9 mouse cellular contexts compared by ENCODE assay signal in the genomic region with DNA sequence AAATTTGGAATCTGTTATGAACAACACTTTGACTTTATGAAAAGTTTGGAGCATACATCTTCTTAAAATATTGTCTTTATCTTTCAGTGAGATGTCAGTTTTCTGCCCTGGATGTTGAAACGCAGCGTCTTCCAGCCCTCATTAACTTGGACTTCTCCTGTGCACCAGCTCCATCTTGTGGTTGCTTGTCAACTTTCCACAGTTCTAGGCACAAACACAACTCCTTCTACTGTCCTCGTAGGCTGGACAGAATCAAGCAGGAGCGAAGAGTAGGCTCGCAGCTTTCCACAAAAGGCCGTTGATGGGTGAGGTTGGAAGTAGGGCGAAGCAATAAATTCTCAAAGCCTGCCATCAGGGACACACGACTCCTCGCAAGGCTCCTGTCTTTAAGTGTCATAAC.
DNase-seq lines count a peak whose midpoint lies in the region; ATAC-seq and TF ChIP-seq lines count a peak whose summit lies in the region.
"Had no signal": no experiment of that assay in that cellular context is flagged by ENCODE, and none has a peak within 500 bp of the region (broad histone marks: within the 10 kb centered on the region; RNA-seq: fewer than 3 reads in every experiment).

No protein-coding gene starts in this region.

- H3K9me3 ChIP-seq in intestine, postnatal 0 days (ENCODE audit: control insufficient read depth) = no peaks in the 10 kb centered on the region
- H3K9me3 ChIP-seq in intestine, embryonic 16.5 days (ENCODE audit: control insufficient read depth, low read length) = no peaks in the 10 kb centered on the region
- peaks cover 5% of the 10 kb centered on the region; the same call in 1 of the 2 replicates for H3K9me3 ChIP-seq in forebrain, embryonic 12.5 days
- H3K9me3 ChIP-seq in hindbrain, embryonic 12.5 days (replicated peaks) = no peaks in the 10 kb centered on the region

- H3K4me2 ChIP-seq in intestine, postnatal 0 days (replicated peaks; ENCODE audit: low read depth) = no peak overlapping the region
- H3K4me2 ChIP-seq in intestine, embryonic 16.5 days (ENCODE audit: low read depth, low read length) = no peak overlapping the region
- no peak overlapping the region for H3K4me2 ChIP-seq in forebrain, embryonic 12.5 days
- no peak overlapping the region for H3K4me2 ChIP-seq in hindbrain, embryonic 12.5 days (replicated peaks)
- H3K4me2 ChIP-seq: limb, embryonic 12.5 days had no signal

- WGBS in intestine, postnatal 0 days = 46% methylated on average over 9 of the region's 9 CpGs
- WGBS in intestine, embryonic 16.5 days = 42% methylated on average over 9 of the region's 9 CpGs
- WGBS in forebrain, embryonic 12.5 days = 54% methylated on average over 9 of the region's 9 CpGs
- WGBS in hindbrain, embryonic 12.5 days = 58% methylated on average over 9 of the region's 9 CpGs
- 38% methylated on average over 9 of the region's 9 CpGs for WGBS in small intestine, adult 2 months

- no peaks in the 10 kb centered on the region for H3K4me1 ChIP-seq in intestine, postnatal 0 days (replicated peaks; ENCODE audit: control insufficient read depth, insufficient read depth, low read length)
- no peaks in the 10 kb centered on the region for H3K4me1 ChIP-seq in intestine, embryonic 16.5 days (ENCODE audit: control insufficient read depth, insufficient read depth, low read length)
- peaks cover 1% of the 10 kb centered on the region; the same call in 1 of the 2 replicates for H3K4me1 ChIP-seq in forebrain, embryonic 12.5 days
- no peaks in the 10 kb centered on the region for H3K4me1 ChIP-seq in hindbrain, embryonic 12.5 days
- no peaks in the 10 kb centered on the region for H3K4me1 ChIP-seq in small intestine, adult 2 months (ENCODE audit: control insufficient read depth, insufficient read depth, insufficient read length, low read length)
- H3K4me1 ChIP-seq: limb, embryonic 12.5 days had no signal

- no peak overlapping the region for H3K4me3 ChIP-seq in intestine, postnatal 0 days (ENCODE audit: low read depth, low read length)
- H3K4me3 ChIP-seq in intestine, embryonic 16.5 days (ENCODE audit: low read length) = no peak overlapping the region
- H3K4me3 ChIP-seq in forebrain, embryonic 12.5 days (replicated peaks) = no peak overlapping the region
- H3K4me3 ChIP-seq in hindbrain, embryonic 12.5 days = no peak overlapping the region
- H3K4me3 ChIP-seq in small intestine, adult 2 months (ENCODE audit: low read depth, low read length) = no peak overlapping the region
- H3K4me3 ChIP-seq: limb, embryonic 12.5 days had no signal

- H3K9ac ChIP-seq in intestine, postnatal 0 days (ENCODE audit: low read depth, low read length) = no peak overlapping the region
- no peak overlapping the region for H3K9ac ChIP-seq in intestine, embryonic 16.5 days (ENCODE audit: low read depth, low read length)
- H3K9ac ChIP-seq in forebrain, embryonic 12.5 days = no peak overlapping the region
- no peak overlapping the region for H3K9ac ChIP-seq in hindbrain, embryonic 12.5 days
- H3K9ac ChIP-seq: limb, embryonic 12.5 days had no signal

- TF ChIP-seq POLR2A in brain, embryonic 14.5 days (IDR thresholded peaks at IDR 0.05; ENCODE audit: borderline replicate concordance, extremely low read depth, insufficient read depth, insufficient read length, poor library complexity, severe bottlenecking) = no peak
- no peak for TF ChIP-seq POLR2A in small intestine, adult 2 months (IDR thresholded peaks at IDR 0.05; ENCODE audit: low read depth, low read length)

- peak; percentile 83 for DNase-seq in brain, embryonic 14.5 days (ENCODE audit: low read depth)
- peak; percentile 65 to 85 for DNase-seq in layer of hippocampus, postnatal 14 days (ENCODE audit: low spot score in 2 of 2)

- peak; percentile 90 for TF ChIP-seq CTCF in intestine, postnatal 0 days (IDR thresholded peaks at IDR 0.05; ENCODE audit: low read depth)
- peak; percentile 86 for TF ChIP-seq CTCF in brain, embryonic 14.5 days (IDR thresholded peaks at IDR 0.05; ENCODE audit: borderline replicate concordance, extremely low read depth, insufficient read depth, insufficient read length)
- TF ChIP-seq CTCF in small intestine, adult 2 months (IDR thresholded peaks at IDR 0.05; ENCODE audit: extremely low read depth, insufficient read length, insufficient replicate concordance, low read depth, low read length) = peak; percentile 44; the same call in 1 of the 2 replicates

- no peaks in the 10 kb centered on the region for H3K36me3 ChIP-seq in intestine, postnatal 0 days (ENCODE audit: control insufficient read depth, insufficient read depth)
- H3K36me3 ChIP-seq in intestine, embryonic 16.5 days (ENCODE audit: control insufficient read depth, insufficient read depth, low read length) = no peaks in the 10 kb centered on the region
- no peaks in the 10 kb centered on the region for H3K36me3 ChIP-seq in forebrain, embryonic 12.5 days (replicated peaks)
- no peaks in the 10 kb centered on the region for H3K36me3 ChIP-seq in hindbrain, embryonic 12.5 days
- H3K36me3 ChIP-seq in small intestine, adult 2 months (ENCODE audit: control insufficient read depth, insufficient read depth, low read length) = no peaks in the 10 kb centered on the region
- H3K36me3 ChIP-seq: limb, embryonic 12.5 days had no signal

- no peak for ATAC-seq in intestine, postnatal 0 days
- no peak for ATAC-seq in intestine, embryonic 16.5 days
- ATAC-seq in forebrain, embryonic 12.5 days (ENCODE audit: low FRiP score) = peak; percentile 64; the same call in 1 of the 2 replicates
- peak; percentile 60; the same call in 1 of the 2 replicates for ATAC-seq in hindbrain, embryonic 12.5 days (ENCODE audit: low FRiP score)
- ATAC-seq in megakaryocyte-erythroid progenitor cell, adult 5-6 weeks (replicated peaks; ENCODE audit: low FRiP score, low TSS enrichment, poor library complexity, severe bottlenecking) = 0 out of 2 replicates have a peak, but pooled peaks have one; percentile 34

- no peaks in the 10 kb centered on the region for H3K27me3 ChIP-seq in intestine, postnatal 0 days (replicated peaks; ENCODE audit: control insufficient read depth, insufficient read depth, low read length)
- H3K27me3 ChIP-seq in intestine, embryonic 16.5 days (replicated peaks; ENCODE audit: control insufficient read depth, insufficient read depth, low read length) = no peaks in the 10 kb centered on the region
- H3K27me3 ChIP-seq in forebrain, embryonic 12.5 days = no peaks in the 10 kb centered on the region
- no peaks in the 10 kb centered on the region for H3K27me3 ChIP-seq in hindbrain, embryonic 12.5 days
- no peaks in the 10 kb centered on the region for H3K27me3 ChIP-seq in small intestine, adult 2 months (ENCODE audit: control insufficient read depth, insufficient read depth, low read length)
- H3K27me3 ChIP-seq: limb, embryonic 12.5 days had no signal

- no peak overlapping the region for H3K27ac ChIP-seq in intestine, postnatal 0 days (ENCODE audit: low read depth, low read length)
- no peak overlapping the region for H3K27ac ChIP-seq in intestine, embryonic 16.5 days (ENCODE audit: low read length)
- no peak overlapping the region for H3K27ac ChIP-seq in forebrain, embryonic 12.5 days
- H3K27ac ChIP-seq in hindbrain, embryonic 12.5 days = no peak overlapping the region
- H3K27ac ChIP-seq in small intestine, adult 2 months (ENCODE audit: insufficient read depth, low read depth, low read length) = no peak overlapping the region
- H3K27ac ChIP-seq: limb, embryonic 12.5 days had no signal

Comparison
In these comparisons a context has a peak if more than half of its experiments do, and no peak if none do; other contexts are left out.
1. ATAC-seq: peak in forebrain, embryonic 12.5 days (single experiment), hindbrain, embryonic 12.5 days (single experiment) and megakaryocyte-erythroid progenitor cell, adult 5-6 weeks (single experiment); none in intestine, postnatal 0 days (single experiment) and intestine, embryonic 16.5 days (single experiment).
2. Peak in every context shown above with its lines, with median percentiles within 50 percentile points of each other: CTCF ChIP-seq.